Mouse (Mus musculus): Measurements from ENCODE around the gene Plekha6.

DNA sequence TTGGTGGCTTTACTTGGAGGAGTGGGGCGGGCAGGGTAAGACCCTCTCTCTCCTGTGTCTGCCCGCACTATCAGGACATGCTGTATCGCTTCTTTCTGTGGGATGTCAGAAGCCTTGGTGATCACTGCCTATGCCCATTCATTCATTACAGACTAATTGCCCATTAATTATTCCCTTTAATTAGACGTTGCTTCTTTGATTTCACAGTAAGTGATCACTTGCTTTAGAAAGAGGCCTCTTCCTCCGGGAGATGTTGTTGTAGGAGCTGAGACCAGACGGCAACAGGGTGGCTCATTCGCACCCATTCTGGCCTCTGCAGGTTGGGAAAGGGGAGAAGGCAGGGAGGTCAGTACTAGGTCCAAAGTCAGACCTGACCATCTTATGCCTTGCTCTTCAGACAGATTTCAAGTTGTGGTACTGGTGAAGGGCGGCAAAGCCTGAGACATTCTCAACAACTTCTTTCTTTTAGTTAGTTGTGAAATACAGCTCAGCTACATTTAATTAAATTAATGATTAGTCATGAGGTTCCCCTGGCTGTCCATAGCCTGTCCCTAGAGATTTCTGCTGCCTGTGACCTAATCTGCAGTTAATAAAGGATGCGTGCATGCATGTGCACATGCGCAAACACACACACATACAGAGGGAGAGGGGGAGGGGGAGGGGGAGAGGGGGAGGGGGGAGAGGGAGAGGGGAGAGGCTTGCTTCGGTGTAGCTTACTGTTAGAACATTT is 44.2 kb downstream of the Plekha6 start:
- TF ChIP-seq GATA1 (IDR thresholded peaks at IDR 0.05; ENCODE audit: borderline replicate concordance, low read length) (no peak), FLI1 (IDR thresholded peaks at IDR 0.05; ENCODE audit: low read length) (no peak)
